Mouse (Mus musculus): ENCODE data around the gene Cryaa. TPM values are rescaled to one million over a fixed set of nuclear protein-coding genes. Genes with fewer than 3 reads are reported as not detected.
A peak's percentile ranks its signal among the peaks of the same experiment; 100 is the strongest.
"Not testable (repeated sequence)": the region's sequence is repeated elsewhere in the genome, so short reads cannot be mapped to it uniquely, and the experiment has no call there.

Gene Cryaa
- total RNA-seq, 2 experiments from 2014 or later = not detected

DNA sequence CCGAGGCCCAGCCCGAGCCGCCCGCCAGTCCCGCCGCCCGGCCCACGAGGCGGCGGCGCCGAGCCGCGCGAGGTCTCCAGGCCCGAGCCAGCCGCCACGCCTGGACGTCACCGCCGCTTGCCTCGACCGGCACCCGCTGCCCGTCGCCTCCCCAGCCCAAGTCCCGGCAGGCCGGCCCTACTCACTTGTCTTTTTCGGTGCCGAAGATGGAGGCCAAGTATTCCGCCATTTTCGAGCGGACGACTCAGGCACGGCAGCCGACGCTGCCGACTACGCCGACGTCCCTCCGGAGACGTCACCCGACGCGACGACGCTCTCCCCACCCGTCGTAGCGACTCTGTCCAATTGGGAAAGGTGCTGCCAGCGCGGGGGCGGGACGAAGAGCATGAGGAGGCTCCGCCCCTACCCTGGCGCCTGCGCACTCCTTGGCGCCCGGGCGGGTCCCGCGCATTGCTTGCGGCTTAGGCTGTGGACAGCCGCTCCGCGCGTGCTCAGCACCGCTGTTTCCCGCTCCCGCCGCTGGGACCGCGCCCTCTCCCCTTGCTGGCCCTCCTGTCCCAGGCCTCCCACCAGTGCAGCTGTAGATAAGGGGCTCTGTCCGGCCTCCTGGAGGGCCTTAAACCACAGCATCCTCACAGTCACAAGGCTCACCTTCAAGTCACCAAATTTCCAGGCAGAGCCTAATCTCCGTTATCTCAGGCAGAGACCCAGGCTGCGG, 19.0 kb upstream of the Cryaa start, which contains the start of gene U2af1:
Gene U2af1 (minus strand): TSS at position 425 of the 718 bp plus-strand sequence.
- peak; percentile 98 for DNase-seq (ENCODE audit: low spot score)

DNA sequence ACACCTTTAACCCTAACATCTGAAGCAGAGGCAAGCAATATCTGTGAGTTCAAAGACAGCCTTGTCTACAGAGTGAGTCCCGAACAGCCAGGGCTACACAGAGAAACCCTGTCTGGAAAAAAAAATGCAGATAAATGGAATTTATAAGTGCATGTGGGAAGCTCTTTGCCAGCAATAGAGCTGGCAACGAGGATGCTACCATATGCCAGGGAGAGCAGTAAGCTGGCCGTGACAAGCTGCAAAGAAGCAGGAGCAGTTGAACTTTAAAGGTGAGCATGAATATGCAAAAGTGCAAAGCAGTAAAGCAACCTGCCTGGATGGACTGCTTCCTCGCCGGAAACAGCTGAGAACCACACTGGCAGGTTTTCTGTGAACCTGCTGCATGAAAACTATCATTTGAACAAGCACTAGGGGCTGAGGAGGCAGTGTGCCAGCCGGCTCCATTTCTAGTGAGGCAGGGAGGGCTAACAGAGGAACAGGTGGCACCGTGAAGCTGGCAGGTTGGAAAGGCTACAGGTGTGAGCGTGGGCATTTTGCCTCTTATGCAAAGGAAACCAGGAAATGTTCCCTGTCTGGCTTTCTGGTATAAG, 16.9 kb upstream of the Cryaa start:
- DNase-seq (ENCODE audit: low spot score) = no peak

DNA sequence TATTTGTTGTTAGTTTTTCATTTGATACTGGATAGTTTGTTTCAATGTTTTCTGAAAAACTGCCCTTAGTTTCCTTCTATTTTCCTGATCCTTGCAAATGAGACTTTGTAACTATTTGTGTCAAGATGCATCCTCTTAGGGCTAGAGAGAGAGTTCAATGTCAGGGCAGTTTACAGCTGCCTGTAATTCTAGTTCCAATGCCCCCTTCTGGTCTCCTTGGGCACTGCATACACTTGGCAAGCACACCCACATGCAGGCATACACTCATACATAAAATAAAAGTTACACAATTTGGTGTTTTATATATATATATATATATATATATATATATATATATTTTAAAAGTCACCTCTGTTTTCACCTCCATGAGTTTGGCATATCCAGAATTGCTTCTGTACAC, 14.8 kb upstream of the Cryaa start:
- no peak for DNase-seq (ENCODE audit: low spot score)

GRCm38 (mm10) chr17:31664760-31665159, 12.8 kb upstream of the Cryaa start:
- DNase-seq (ENCODE audit: low spot score) = peak; percentile 80

DNA sequence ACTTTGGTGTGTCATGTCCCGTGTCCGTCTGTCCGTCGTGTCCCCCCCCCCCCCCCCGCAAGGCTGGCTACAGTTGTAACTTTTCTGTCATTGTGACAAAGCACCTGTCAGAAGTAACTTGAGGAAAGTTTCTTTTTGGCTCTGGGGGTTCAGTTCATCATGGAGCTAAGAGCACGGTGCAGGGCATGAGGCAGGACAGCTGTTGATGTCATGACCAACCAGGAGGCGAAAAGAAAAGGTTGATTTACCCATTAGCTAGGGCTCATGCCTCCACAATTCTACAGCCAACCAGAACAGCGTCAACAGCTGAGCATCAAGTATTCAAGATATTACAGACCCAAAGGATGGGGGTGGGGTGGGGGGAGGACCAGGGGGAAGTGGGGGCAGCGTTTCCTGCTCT, 9.3 kb upstream of the Cryaa start:
- DNase-seq (ENCODE audit: low spot score) = no peak

- DNase-seq (ENCODE audit: low spot score) = no peak
These were observed 7.4 kb upstream of the Cryaa start for GRCm38 (mm10) chr17:31670163-31670562.

GRCm38 (mm10) chr17:31671698-31672097, 5.9 kb upstream of the Cryaa start:
- no peak for DNase-seq (ENCODE audit: low spot score)

DNA sequence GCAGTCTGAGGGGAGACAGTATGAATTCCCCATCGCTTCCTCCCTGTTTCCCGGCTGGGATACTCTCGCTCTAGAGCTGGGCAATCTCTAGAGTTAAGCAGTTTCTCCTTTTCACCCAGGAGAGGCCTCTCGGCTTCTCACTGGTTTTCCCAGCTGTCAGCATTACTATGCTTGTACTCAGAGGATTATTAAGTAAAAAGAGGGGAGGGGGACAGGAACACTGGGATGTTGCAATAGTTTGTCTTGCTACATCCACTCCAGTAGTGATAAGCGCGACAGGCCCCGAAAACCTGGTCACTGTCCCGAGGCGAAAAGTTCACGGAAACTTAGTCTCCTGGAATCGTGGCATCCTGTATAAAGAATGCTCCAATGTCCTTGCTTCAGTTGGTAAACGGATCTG, 5.3 kb upstream of the Cryaa start:
- DNase-seq (ENCODE audit: low spot score) = no peak

- no peak for DNase-seq (ENCODE audit: low spot score)
These were observed 3.2 kb upstream of the Cryaa start for GRCm38 (mm10) chr17:31674426-31674825.

DNA sequence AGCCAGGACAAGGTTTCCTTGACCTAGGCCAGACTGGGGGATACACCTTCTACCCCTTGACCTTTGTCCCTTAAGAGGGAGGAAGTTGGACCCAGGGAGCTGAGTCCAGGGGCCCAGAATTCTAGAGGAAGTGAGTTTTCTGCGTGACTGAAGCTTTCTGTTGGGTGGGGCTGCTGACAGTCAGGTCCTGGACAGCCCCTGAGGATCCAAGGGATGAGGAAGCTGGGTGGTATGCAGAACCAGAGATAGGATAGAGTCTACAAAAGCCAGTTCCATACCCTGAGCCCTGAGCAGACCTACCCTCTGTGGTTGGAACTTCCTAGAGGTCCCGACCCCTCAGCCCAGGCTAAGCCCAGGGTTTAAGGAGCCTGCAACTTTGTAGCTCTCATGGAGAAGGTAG, 2.8 kb downstream of the Cryaa start:
- DNase-seq (ENCODE audit: low spot score) = no peak

GRCm38 (mm10) chr17:31685514-31686224, 8.1 kb downstream of the Cryaa start:
- peak; percentile 91 for DNase-seq (ENCODE audit: low spot score)

- DNase-seq (ENCODE audit: low spot score) = no peak
These were observed 8.6 kb downstream of the Cryaa start for GRCm38 (mm10) chr17:31686225-31686564.

DNA sequence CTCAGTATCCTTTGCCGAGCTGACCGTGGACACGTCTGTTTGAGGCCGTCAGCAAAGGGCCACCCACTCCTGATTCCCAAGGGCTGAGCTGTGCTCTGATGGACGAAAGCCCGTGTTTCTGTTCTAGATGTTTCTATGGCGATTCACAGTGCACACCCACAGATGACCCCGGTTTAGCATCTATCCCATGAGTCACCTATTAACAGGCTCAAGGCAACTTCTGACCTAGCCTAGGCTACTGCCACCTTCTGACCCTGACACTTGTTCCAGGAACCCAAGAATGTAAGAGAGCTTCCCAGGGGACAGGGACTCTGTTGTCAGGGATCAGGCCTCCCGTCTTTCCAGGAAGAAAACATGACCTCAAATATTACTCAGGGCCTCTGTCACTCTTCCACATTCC, 10.5 kb downstream of the Cryaa start:
- peak; percentile 34 for DNase-seq (ENCODE audit: low spot score)

GRCm38 (mm10) chr17:31689606-31690005, 12.0 kb downstream of the Cryaa start:
- no peak for DNase-seq (ENCODE audit: low spot score)

DNA sequence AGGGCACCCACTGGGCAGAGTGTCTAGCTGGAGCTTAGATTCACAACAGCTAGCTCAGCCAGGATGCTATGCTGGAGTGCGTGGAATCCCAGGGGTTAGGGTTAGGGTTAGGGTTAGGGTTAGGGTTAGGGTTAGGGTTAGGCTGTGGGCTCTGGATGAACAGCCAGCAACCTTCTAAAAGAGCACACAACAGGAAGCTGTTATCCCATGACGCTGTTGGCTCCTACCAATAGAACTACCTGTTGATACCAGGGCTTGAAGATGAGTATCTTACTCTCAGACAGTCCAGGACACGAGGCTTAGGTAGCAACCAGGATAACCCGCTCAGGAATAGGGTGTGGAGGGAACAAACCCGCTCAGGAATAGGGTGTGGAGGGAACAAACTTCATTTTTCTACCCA, 15.3 kb downstream of the Cryaa start:
- DNase-seq (ENCODE audit: low spot score) = no peak

DNA sequence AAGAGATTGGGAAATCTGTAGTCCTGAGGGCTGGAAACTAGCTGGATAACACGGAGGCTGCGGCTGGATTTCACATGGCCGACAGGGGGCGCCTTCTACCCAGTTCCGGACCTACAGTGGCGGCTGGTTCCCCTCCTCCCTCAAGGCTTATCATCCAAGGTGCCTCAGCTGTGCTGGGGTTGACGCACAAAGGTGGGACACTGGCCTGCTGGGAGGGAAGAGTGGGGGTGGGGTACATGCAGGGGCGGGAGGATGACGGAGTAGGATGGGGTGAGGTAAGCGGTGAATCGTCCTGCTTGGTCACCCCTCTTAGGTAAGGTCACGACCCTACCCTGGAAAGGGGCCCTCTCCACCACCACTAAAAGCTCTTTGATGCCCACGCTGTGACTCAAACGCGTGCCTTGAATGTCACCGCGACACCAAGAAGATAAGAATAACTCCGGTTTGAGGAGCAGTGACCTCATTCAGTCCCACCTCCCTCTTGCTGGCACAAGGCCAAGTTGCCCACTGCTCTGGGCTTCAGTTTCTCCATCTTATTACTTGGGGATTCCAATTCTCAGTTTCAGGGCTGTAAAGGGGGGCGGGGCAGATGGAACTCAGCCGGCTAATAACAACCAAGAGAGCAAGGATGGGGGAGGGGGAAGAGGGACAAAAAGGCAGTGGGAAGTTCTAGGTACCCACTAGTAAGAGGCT, 15.9 kb downstream of the Cryaa start:
- peak; percentile 86 for DNase-seq (ENCODE audit: low spot score)

DNA sequence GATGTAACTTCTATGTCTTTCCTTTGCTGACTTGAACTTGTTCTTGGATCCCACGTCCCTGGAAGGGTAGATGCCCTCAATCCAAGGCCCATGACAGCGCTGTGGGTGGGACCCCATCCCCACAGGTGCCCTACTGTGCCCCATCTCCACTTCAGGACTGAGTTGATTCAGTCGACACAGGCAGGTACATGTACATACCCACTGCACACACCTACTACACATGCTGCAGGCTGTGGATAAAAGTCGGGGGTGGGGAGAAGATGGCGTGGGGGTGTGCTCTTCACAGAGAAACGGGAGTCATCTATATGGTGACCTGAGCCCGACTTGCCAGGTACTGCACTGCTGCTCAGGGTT, 16.4 kb downstream of the Cryaa start:
- DNase-seq (ENCODE audit: low spot score) = no peak

GRCm38 (mm10) chr17:31694949-31695348, 17.3 kb downstream of the Cryaa start:
- DNase-seq (ENCODE audit: low spot score) = no peak

- not testable (repeated sequence) for DNase-seq (ENCODE audit: low spot score)
These were observed 17.7 kb downstream of the Cryaa start for GRCm38 (mm10) chr17:31695356-31695755.

- DNase-seq (ENCODE audit: low spot score) = no peak
These were observed 20.7 kb downstream of the Cryaa start for GRCm38 (mm10) chr17:31698347-31698746.

DNA sequence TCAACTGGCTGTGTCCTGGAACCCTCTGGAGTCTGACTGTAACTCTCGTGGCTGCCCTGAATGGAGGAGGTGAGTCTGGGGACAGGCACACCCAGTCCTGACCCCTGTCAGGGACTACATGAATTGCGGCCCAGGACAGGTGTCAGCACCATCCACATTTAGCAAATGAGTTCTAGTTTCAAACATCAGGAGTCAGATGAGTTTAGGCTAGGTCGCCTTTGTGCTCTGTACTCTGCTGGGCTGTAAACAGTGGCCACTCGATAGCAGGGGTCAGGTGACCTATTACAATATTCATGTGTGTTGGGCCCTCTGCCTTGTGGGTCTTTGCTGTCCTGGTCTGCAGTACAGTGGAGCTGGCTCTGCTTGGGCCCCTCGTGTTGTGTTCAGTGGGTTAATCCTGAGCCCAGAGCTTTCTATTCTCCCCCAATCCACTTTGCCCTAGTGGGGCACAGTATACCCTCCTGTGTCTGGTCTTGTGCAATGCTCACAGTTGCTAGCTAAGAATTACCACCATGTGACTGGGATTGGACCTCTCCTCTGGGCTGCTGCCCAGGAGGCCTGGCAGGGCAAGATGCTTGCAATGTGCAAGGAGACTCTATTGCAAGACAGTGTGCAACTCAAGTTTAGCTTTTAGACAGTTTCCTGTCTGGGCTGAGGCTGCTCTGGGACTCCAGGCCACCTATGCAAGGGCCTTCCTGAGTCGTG, 25.8 kb downstream of the Cryaa start:
- peak; percentile 82 for DNase-seq (ENCODE audit: low spot score)

Data from gastrocnemius, adult 18-20 months (tissue).